Mouse (Mus musculus) lung, embryonic 14.5 days (tissue): ENCODE results near the gene Cfap97. TPM values are rescaled to one million over a fixed set of nuclear protein-coding genes. Genes with fewer than 3 reads are reported as not detected.
A peak's percentile ranks its signal among the peaks of the same experiment; 100 is the strongest.

ENCODE experiments used
- ATAC-seq: fragments of 200-750 bp; cut with Nextera tagmentation; 2 replicates; pipeline ENCODE4 v1.8.0; 2017; ENCODE audit warnings: mild to moderate bottlenecking, moderate TSS enrichment, moderate library complexity; ENCODE audit not compliant: insufficient read depth
- DNase-seq: peaks from one replicate; pipeline ENCODE4 v3.0.0-alpha.2; 2015
- H3K27ac ChIP-seq: fragments of 300-500 bp; sonication (generic); 2 replicates; pipeline ENCODE4 v1.5.1; 2014; ENCODE audit warnings: low read depth, mild to moderate bottlenecking, moderate library complexity
- H3K27me3 ChIP-seq: fragments of 300-500 bp; sonication (generic); 2 replicates; pipeline ENCODE4 v1.6.1; 2014; ENCODE audit warnings: low read length, control low read depth; ENCODE audit not compliant: insufficient read depth
- H3K36me3 ChIP-seq: fragments of 300-500 bp; sonication (generic); 2 replicates; pipeline ENCODE4 v1.6.1; 2014; ENCODE audit warnings: control low read depth; ENCODE audit not compliant: insufficient read depth
- H3K4me1 ChIP-seq: fragments of 300-500 bp; sonication (generic); 2 replicates; pipeline ENCODE4 v1.6.1; 2014; ENCODE audit warnings: antibody characterized with exemption, control low read depth; ENCODE audit not compliant: insufficient read depth
- H3K4me2 ChIP-seq: fragments of 300-500 bp; sonication (generic); 2 replicates; pipeline ENCODE4 v1.6.1; 2014; ENCODE audit warnings: mild to moderate bottlenecking
- H3K4me3 ChIP-seq: fragments of 300-500 bp; sonication (generic); 2 replicates; pipeline ENCODE4 v1.5.1; 2014; ENCODE audit warnings: low read depth, low read length
- H3K9ac ChIP-seq: fragments of 300-500 bp; sonication (generic); 2 replicates; pipeline ENCODE4 v1.6.1; 2014
- H3K9me3 ChIP-seq: fragments of 300-500 bp; sonication (generic); 2 replicates; pipeline ENCODE4 v1.6.1; 2016; ENCODE audit warnings: low read depth, low read length, control low read depth
- CTCF ChIP-seq: IDR thresholded peaks from 2 replicates; pipeline ENCODE4 v1.5.1; 2016; ENCODE audit warnings: antibody characterized with exemption, low read depth
- WGBS: fragments of 180-500 bp; shearing (Covaris S2); extraction: QIAGEN DNeasy Blood & Tissue Kit; methylation state at CpG from one replicate; pipeline ENCODE4 v1.1.7; 2014; 5-methylcytosine and 5-hydroxymethylcytosine counted together
- polyA plus RNA-seq: library from polyadenylated mRNA; unstranded; fragments of >200 nt; fragmentation: Nextera tagmentation; extraction: Ambion mirVana; gene quantifications from 2 replicates; pipeline ENCODE4 v1.2.1, GENCODE M21; 2014

The Cfap97 gene
- polyA plus RNA-seq, 1 experiment from 2014 or later = 24.1 TPM

- Histone ChIP-seq H3K4me1 (no peaks in the 10 kb centered on the region), H3K4me2 (no peak overlapping the region), H3K27ac (no peak overlapping the region), H3K27me3 (no peaks in the 10 kb centered on the region), H3K4me3 (no peak overlapping the region), H3K9me3 (no peaks in the 10 kb centered on the region), H3K36me3 (peaks cover 23% of the 10 kb centered on the region), H3K9ac (no peak overlapping the region)
- DNase-seq (no peak), ATAC-seq (no peak)
- no peak for TF ChIP-seq CTCF
- WGBS = 80% methylated on average over 5 of the region's 5 CpGs
These were observed 46.1 kb downstream of the Cfap97 start for GRCm38 (mm10) chr8:46197673-46198072.

GRCm38 (mm10) chr8:46202350-46202749 is 50.8 kb downstream of the Cfap97 start:
- no peak overlapping the region for H3K4me2 ChIP-seq
- no peak overlapping the region for H3K9ac ChIP-seq
- no peak for DNase-seq
- H3K4me3 ChIP-seq = no peak overlapping the region
- ATAC-seq = no peak
- WGBS = 86% methylated on average over 6 of the region's 6 CpGs
- peaks cover 35% of the 10 kb centered on the region for H3K36me3 ChIP-seq
- H3K9me3 ChIP-seq = no peaks in the 10 kb centered on the region
- H3K4me1 ChIP-seq = no peaks in the 10 kb centered on the region
- no peak overlapping the region for H3K27ac ChIP-seq
- H3K27me3 ChIP-seq = no peaks in the 10 kb centered on the region
- TF ChIP-seq CTCF = peak; percentile 32; the same call in 1 of the 2 replicates

GRCm38 (mm10) chr8:46204301-46204700 is 52.7 kb downstream of the Cfap97 start:
- Histone ChIP-seq H3K27me3 (no peaks in the 10 kb centered on the region), H3K27ac (no peak overlapping the region), H3K4me3 (no peak overlapping the region), H3K36me3 (peaks cover 55% of the 10 kb centered on the region), H3K9ac (no peak overlapping the region), H3K9me3 (no peaks in the 10 kb centered on the region), H3K4me1 (peaks cover 8% of the 10 kb centered on the region), H3K4me2 (no peak overlapping the region)
- 89% methylated on average over 3 of the region's 3 CpGs for WGBS
- no peak for TF ChIP-seq CTCF
- DNase-seq = no peak
- no peak for ATAC-seq

- ATAC-seq (no peak), DNase-seq (no peak)
- H3K9ac ChIP-seq = no peak overlapping the region
- no peak overlapping the region for H3K4me3 ChIP-seq
- 83% methylated on average over 9 of the region's 9 CpGs for WGBS
- peaks cover 12% of the 10 kb centered on the region for H3K4me1 ChIP-seq
- H3K27me3 ChIP-seq = no peaks in the 10 kb centered on the region
- H3K9me3 ChIP-seq = no peaks in the 10 kb centered on the region
- H3K36me3 ChIP-seq = peaks cover 58% of the 10 kb centered on the region
- no peak for TF ChIP-seq CTCF
- H3K4me2 ChIP-seq = no peak overlapping the region
- H3K27ac ChIP-seq = no peak overlapping the region
These were observed 53.5 kb downstream of the Cfap97 start for GRCm38 (mm10) chr8:46204974-46205640.

- 85% methylated on average over 6 of the region's 6 CpGs for WGBS
- H3K27ac ChIP-seq = no peak overlapping the region
- peaks cover 12% of the 10 kb centered on the region for H3K4me1 ChIP-seq
- DNase-seq (no peak), ATAC-seq (no peak)
- H3K9ac ChIP-seq = no peak overlapping the region
- no peak overlapping the region for H3K4me2 ChIP-seq
- no peak for TF ChIP-seq CTCF
- H3K9me3 ChIP-seq = no peaks in the 10 kb centered on the region
- peaks cover 58% of the 10 kb centered on the region for H3K36me3 ChIP-seq
- H3K27me3 ChIP-seq = no peaks in the 10 kb centered on the region
- H3K4me3 ChIP-seq = no peak overlapping the region
These were observed 54.5 kb downstream of the Cfap97 start for GRCm38 (mm10) chr8:46206107-46206506.

GRCm38 (mm10) chr8:46208354-46208753 is 56.8 kb downstream of the Cfap97 start:
- Histone ChIP-seq H3K4me2 (peak overlapping the region; percentile 87), H3K27ac (peak overlapping the region; percentile 5; the same call in 1 of the 2 replicates), H3K9me3 (no peaks in the 10 kb centered on the region), H3K27me3 (no peaks in the 10 kb centered on the region), H3K4me3 (peak overlapping the region; percentile 83), H3K36me3 (peaks cover 56% of the 10 kb centered on the region), H3K9ac (peak overlapping the region; percentile 87), H3K4me1 (peaks cover 12% of the 10 kb centered on the region)
- 58% methylated on average over 12 of the region's 12 CpGs for WGBS
- peak; percentile 63 for DNase-seq
- TF ChIP-seq CTCF = no peak
- no peak for ATAC-seq

- no peak for DNase-seq
- H3K4me2 ChIP-seq = peak overlapping the region; percentile 87
- peaks cover 55% of the 10 kb centered on the region for H3K36me3 ChIP-seq
- no peak for ATAC-seq
- 81% methylated on average over 15 of the region's 15 CpGs for WGBS
- no peaks in the 10 kb centered on the region for H3K27me3 ChIP-seq
- H3K9me3 ChIP-seq = no peaks in the 10 kb centered on the region
- TF ChIP-seq CTCF = no peak
- H3K4me3 ChIP-seq = peak overlapping the region; percentile 83
- no peak overlapping the region for H3K27ac ChIP-seq
- H3K4me1 ChIP-seq = peaks cover 12% of the 10 kb centered on the region
- peak overlapping the region; percentile 87 for H3K9ac ChIP-seq
These were observed 57.5 kb downstream of the Cfap97 start for GRCm38 (mm10) chr8:46209057-46209456.
